Mouse (Mus musculus): ENCODE data around the gene Gm3854.

Gene Gm3854

DNA sequence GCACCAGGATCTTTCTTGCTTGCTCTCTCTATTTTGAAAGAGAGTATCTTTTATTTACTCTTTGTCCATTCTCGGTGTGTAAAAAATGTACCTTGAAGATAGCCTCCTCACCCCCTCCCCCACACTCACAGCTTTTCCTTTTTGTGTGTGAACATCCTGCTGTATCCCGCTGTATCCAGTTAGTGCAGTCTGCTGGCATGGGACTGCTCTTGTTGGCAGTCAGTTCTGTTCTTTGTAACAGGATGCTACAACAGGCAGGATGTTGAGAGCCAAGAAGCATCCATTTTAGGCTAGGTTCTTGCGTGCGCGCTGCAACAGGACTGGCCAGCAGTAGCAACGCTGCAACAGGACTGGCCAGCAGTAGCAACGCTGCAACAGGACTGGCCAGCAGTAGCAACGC is 43.4 kb downstream of the Gm3854 start:
- peak; percentile 37 for DNase-seq (ENCODE audit: low spot score)

DNA sequence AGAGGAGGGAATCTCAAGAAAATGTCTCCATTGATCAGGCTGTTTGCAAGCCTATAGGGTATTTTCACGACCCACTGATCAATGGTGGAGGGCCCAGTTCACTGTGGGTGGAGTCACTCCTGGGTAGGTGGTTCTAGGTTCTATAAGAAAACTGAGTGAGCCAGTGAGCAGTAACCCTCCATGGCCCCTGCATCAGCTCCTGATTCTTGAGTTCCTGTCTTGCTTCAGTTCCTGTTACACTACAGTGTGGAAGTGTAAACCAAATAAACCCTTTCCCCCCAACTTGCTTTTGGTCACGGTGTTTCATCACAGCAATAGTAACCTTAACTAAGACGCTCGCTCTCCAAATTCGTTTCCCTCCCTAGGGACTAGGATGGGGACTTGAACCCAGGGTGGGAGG is 45.4 kb downstream of the Gm3854 start:
- no peak for DNase-seq (ENCODE audit: low spot score)

DNA sequence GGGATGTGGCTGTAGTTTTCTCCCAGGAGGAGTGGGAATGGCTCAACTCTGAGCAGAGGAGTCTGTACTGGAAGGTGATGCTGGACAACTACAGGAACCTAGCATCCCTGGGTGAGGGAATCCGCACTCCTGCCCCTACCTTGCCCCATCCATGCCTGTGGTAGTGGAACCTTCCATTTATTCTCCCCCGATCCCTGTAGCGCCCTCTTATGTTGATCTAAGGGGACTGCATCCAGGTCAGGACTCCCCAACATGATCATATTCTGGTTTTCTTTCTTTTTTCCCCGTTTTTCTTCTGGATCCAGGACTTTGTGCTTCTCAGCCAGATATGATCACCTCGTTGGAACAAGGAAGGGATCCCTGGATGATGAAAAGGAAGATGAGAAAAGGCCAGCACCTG is 45.9 kb downstream of the Gm3854 start:
- DNase-seq (ENCODE audit: low spot score), result no peak

DNA sequence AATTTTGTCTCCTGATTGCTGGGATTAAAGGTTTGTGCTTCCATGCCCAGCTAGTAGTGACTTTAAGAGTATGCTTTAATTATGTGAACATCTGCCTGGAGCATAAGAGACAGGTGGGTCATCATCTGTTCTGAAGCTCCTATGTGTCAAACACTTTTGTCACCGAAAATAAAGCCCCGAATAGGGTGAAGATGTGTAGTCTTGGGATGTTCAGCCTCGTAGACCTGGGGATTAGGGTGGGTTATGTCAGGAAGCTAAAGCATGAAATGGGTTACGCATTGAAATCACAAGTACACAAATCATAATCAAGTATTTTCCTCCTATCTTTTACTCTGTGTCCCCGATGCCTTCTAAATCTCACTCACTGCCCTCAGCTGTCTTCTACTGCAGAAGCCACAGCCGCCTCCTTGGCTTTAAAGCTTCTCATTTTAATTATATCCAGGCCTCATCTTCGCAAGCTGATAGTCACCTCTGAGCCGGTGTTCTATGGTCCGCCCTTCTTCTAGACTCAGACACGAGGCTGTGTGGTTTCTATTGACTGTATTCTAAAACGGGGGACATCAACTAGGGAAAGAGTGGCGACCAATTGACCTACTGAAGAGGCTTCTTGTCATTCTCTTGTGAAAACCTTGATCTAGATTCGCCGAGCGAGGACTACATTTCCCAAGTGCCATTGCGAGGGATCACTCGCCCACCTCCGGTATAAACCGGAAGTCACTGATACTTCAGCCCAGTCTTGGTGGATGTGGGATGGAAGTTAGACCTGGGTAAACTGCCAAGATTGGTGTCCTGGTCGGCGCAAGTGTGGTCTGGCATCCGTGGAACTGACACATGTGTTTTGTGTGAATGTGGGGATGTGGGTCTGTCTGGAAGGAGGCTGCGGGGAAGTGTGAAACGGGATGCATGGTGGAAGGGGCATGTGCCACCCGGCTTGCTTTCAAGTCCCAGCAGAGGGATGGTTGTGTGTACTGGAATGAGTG is 54.7 kb downstream of the Gm3854 start, which contains the start of gene Smim17:
TSS of gene Smim17 (plus strand) at position 720 of the 980 bp plus-strand sequence.
- peak; percentile 16 for DNase-seq (ENCODE audit: low spot score)
